Mouse (Mus musculus): Measurements from ENCODE around the gene Cog5.
A peak's percentile ranks its signal among the peaks of the same experiment; 100 is the strongest.
"Not testable (repeated sequence)": the region's sequence is repeated elsewhere in the genome, so short reads cannot be mapped to it uniquely, and the experiment has no call there.

Gene Cog5

GRCm38 (mm10) chr12:31654197-31654964, at the start of gene Cog5, which contains the start of gene Dus4l:
TSS of gene Cog5 (plus strand) at chr12:31654869.
TSS of gene Dus4l (minus strand) at chr12:31654826.
- DNase-seq (ENCODE audit: extremely low spot score), result peak; percentile 99

DNA sequence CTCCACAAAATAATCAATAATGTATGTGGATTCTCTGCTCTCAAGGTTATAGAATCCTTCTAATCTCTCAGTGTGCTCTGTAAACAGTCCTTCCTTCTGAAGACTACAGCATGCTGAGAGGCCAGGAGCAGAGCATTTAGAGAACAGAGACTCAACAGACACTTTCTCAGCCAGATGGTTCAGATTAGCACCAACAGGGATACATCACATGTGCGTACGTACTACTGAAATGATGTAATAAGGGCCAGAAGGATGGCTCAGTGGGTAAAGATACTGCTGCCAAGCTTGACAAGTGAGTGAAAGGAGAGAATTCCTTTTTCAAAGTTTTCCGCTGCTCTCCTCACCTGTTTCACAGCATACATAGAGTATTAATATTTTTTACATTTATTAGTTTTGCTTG, 49.8 kb upstream of the Cog5 start:
- DNase-seq (ENCODE audit: extremely low spot score), result peak; percentile 3

- DNase-seq (ENCODE audit: extremely low spot score), result no peak
Observed at GRCm38 (mm10) chr12:31608138-31608537, 46.5 kb upstream of the Cog5 start.

GRCm38 (mm10) chr12:31613353-31613752, 41.3 kb upstream of the Cog5 start:
- DNase-seq (ENCODE audit: extremely low spot score), result no peak

- DNase-seq (ENCODE audit: extremely low spot score), result no peak
Observed at GRCm38 (mm10) chr12:31620106-31620505, 34.6 kb upstream of the Cog5 start.

DNA sequence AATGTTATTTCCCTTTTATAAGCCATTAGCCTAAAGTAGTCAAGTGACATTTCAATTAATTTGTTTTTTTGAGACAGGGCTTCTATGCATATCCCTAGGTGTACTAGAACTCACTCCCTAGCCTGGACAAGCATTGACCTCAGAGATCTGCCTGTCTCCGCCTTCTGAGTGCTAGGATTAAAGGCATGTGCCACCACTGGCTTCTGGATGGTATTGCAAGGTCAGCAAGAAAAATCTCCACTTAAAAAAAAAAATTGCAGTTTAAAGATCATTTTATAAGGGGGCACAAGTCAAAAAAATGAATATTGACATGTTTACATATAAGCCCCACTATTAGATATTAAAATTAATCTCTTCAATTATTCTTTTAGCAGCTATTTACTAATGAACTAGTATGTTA, 29.7 kb upstream of the Cog5 start:
- DNase-seq (ENCODE audit: extremely low spot score), result no peak

DNA sequence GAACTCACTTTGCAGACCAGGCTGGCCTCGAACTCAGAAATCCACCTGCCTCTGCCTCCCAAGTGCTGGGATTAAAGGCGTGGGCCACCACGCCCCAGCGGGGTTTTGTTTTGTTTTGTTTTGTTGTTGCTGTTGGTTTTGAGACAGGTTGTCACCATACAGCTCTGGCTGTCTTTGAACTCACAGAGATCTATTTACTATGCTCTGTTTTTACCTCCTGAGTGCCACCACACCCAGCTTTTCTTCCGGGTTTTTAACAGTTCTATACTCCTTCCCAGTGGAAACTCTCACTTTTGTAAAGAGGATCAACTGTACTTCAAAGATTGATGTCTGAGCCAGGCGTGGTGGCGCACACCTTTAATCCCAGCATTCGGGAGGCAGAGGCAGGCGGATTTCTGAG, 26.3 kb upstream of the Cog5 start:
- not testable (repeated sequence) for DNase-seq (ENCODE audit: extremely low spot score)

GRCm38 (mm10) chr12:31633970-31634342, 20.7 kb upstream of the Cog5 start:
- no peak for DNase-seq (ENCODE audit: extremely low spot score)

DNA sequence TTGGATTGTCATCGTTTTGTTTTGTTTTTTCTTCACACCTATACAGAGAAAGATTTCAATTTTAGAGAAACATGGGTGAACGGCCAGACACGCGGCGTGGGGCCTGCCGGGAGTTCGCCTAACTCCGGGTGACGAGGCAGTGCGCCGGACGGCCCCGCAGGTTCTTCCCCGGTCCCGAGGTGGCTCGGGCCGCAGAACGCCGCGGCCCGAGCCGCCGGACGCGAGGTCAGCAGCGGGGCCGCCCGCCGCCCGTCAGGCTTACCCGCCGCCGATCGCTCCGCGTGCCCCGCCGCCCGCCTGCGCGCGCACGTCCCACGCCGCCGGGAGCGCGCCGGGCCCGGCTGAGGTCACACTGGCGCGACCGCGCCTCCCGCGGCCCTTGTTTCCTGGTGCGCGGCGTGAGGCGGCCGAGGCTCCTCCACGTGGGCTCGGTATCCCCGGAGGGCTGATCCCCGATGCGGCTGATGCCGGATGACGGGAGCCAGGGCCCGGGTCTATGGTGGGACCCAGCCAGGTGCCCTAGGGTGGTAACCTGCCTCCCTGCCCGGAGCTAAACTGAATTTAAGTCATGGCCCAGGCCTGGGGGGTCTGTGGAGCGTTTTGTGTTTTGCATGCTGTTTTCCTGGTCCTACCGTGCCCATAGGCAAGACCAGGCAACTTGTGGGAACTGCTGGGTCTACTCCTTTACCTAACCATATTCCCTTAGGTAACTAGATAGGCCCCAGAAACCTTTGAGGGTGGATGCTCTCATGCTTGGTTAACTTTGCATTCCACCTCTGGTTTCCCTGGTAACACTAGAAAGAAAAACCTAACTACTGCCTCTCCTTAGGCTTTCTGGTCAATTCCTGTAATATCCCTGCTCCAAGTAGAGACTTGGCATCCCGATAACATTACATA, 20.1 kb upstream of the Cog5 start, which contains the start of gene Bcap29:
TSS of gene Bcap29 (minus strand) at position 316 of the 897 bp plus-strand sequence.
- peak; percentile 77 for DNase-seq (ENCODE audit: extremely low spot score)

GRCm38 (mm10) chr12:31635240-31635607, 19.4 kb upstream of the Cog5 start:
- DNase-seq (ENCODE audit: extremely low spot score), result no peak

- no peak for DNase-seq (ENCODE audit: extremely low spot score)
Observed at GRCm38 (mm10) chr12:31653611-31654010, 1.1 kb upstream of the Cog5 start.

- DNase-seq (ENCODE audit: extremely low spot score), result no peak
Observed at GRCm38 (mm10) chr12:31654965-31655477, 352 bp downstream of the Cog5 start.

- DNase-seq (ENCODE audit: extremely low spot score), result no peak
Observed at GRCm38 (mm10) chr12:31656841-31657240, 2.2 kb downstream of the Cog5 start.

GRCm38 (mm10) chr12:31665999-31666398, 11.3 kb downstream of the Cog5 start:
- DNase-seq (ENCODE audit: extremely low spot score), result no peak

DNA sequence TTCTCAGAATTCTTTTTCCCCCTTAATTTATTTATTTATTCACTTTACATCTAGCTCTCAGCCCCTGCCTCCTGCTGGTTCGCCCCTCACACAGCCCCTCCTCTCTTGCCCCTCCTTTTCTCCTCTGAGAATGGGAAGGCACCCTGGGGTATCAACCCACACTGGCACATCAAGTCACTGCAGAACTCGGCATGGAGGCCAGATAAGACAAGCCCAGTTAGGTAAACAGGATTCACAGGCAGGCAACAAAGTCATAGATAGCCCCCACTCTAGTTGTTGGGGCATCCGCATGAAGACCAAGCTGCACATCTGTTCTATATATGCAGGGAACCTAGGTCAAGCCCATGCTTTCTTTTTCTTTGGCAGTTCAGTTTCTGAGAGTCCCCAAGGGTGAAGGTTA, 12.5 kb downstream of the Cog5 start:
- DNase-seq (ENCODE audit: extremely low spot score), result no peak

DNA sequence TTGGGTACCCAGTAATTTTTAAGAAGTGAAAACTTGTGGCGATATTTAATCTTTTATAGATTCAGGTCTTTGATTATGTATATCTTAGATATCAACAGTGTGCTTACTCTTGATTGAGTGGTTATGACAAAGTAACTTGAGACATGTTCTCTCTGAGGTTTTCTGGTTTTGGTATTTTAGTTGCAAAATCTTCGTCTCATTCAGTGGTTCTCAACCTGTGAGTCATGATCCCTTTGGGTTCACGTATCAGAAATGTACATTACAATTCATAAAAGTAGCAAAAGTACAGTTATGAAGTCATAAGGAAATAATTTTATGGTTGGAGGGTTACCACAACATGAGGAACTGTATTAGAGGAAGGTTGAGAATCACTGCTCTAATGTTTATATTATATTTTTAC, 32.0 kb downstream of the Cog5 start:
- no peak for DNase-seq (ENCODE audit: extremely low spot score)

DNA sequence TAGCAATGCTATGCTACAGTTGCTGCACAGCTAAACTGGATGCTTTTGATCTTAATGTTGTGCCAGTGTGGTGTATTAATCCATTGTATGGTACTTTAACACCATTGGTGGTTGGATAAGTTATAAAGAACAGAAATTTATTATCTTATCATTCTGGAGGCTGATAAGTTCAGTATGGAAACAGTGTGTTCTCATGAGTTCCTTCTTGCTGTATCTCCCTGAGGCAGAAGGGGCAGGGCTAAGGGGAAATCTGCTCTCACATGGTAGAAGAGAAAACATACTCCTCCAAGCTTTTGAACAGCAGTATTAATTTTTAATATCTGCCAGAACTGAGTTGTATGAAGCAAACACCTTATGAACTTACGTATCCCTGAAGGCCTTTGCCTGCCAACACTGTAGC, 38.6 kb downstream of the Cog5 start:
- DNase-seq (ENCODE audit: extremely low spot score), result no peak

DNA sequence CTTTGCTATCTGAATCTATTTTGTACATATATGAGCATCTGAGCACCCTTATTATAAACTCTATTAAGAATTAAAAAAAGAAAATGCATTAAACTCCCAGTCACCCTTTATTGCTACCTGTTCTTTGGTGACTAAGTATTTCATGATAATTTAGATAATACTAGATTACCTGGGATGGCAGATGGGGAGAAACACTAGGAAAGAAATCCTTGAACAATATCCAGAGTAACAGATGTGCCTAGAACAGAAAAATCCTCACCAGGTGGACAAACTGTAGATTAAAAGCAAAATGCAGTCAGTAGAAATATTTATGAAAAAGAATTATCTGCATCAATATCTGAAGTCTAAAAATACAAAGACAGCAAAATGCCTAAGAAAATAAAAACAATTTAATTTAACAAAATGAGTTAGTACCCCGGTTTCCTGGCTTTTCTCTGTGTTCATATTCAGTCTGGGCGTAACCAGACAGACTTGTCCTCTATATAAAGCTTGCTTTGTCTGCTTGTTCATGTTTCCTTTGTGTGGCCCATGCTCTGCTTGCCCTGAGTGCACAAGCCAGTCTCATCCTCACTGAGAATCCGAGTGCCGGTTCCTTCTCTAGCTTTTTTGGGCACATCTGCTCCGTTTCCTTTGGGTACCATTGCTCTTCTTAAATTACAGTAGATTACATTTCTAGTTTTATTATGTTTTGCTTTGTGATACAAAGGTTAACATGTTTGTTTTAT, 46.1 kb downstream of the Cog5 start:
- DNase-seq (ENCODE audit: extremely low spot score), result no peak

DNA sequence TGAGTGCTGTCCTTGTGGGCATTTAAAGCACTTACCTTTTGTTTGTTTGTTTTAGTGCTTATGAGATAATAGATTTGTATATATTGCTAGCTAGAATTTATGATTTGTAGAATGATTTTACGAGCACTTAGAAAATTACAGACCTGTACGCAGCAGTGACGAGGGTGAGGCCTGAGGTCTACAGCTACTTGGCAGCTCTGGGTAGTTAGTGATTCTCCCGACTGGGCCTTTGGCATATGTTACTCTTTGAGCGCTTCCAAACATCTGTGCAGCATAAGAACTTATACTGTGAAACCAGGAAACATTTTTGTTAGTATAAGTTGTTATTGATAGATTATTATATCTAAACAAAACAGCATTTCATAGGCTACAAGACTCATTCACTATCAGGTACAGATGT, 46.7 kb downstream of the Cog5 start:
- no peak for DNase-seq (ENCODE audit: extremely low spot score)

GRCm38 (mm10) chr12:31703904-31704303, 49.2 kb downstream of the Cog5 start:
- no peak for DNase-seq (ENCODE audit: extremely low spot score)

GRCm38 (mm10) chr12:31706168-31706567, 51.5 kb downstream of the Cog5 start:
- no peak for DNase-seq (ENCODE audit: extremely low spot score)

DNA sequence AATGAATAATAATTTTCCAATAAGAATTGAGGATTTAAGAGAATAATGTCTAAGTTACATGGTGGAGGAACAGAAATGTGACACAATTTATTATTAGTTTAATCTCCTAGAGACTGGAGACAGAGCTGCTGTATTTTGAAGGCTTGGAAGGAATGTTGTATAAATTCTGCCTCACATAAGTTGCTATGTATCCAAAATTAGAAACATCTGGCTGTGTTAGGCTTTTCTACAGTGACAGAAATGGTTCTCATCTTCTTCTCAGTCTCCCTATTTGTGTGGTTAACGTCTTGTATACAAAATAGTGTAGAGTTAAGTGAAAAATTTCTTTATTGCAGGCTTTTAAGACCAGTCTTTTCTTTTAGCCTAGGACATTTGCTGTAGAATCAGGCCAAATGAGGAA, 52.9 kb downstream of the Cog5 start:
- DNase-seq (ENCODE audit: extremely low spot score), result no peak
